Mouse (Mus musculus) adrenal gland, postnatal 25 days (tissue): ENCODE results near the gene Fcor. TPM values are rescaled to one million over a fixed set of nuclear protein-coding genes. Genes with fewer than 3 reads are reported as not detected.

Experiments used
- DNase-seq: peaks from one replicate; pipeline ENCODE4 v3.0.0; 2021; ENCODE audit warnings: mixed read lengths
- total RNA-seq: library from RNA; stranded (reverse); gene quantifications from 2 replicates; pipeline ENCODE4 v1.2.3, GENCODE M21; 2021

Fcor gene
- total RNA-seq, 1 experiment from 2014 or later, result 23.1 TPM

- DNase-seq, result no peak
These were observed 2.5 kb upstream of the Fcor start for GRCm38 (mm10) chr8:3674671-3675070.

- no peak for DNase-seq
These were observed 1.8 kb downstream of the Fcor start for GRCm38 (mm10) chr8:3670388-3670787.

GRCm38 (mm10) chr8:3665507-3665906 is 6.7 kb downstream of the Fcor start, which contains the start of gene Mcemp1:
Gene Mcemp1 (plus strand): TSS chr8:3665754.
- no peak for DNase-seq

- DNase-seq, result no peak
These were observed 7.8 kb downstream of the Fcor start for GRCm38 (mm10) chr8:3664405-3664804.

- DNase-seq, result no peak
These were observed 11.3 kb downstream of the Fcor start for GRCm38 (mm10) chr8:3660889-3661288.

GRCm38 (mm10) chr8:3656725-3657381 is 15.3 kb downstream of the Fcor start:
- peak; percentile 21 for DNase-seq

GRCm38 (mm10) chr8:3655526-3655925 is 16.6 kb downstream of the Fcor start, which contains the start of gene Retn:
Gene Retn (plus strand): TSS chr8:3655770.
- no peak for DNase-seq

- no peak for DNase-seq
These were observed 17.2 kb downstream of the Fcor start for GRCm38 (mm10) chr8:3654726-3655508.

- no peak for DNase-seq
These were observed 19.3 kb downstream of the Fcor start for GRCm38 (mm10) chr8:3652845-3653244.

GRCm38 (mm10) chr8:3648990-3649389 is 23.2 kb downstream of the Fcor start:
- DNase-seq, result no peak

GRCm38 (mm10) chr8:3648268-3648667 is 23.9 kb downstream of the Fcor start:
- DNase-seq, result no peak

GRCm38 (mm10) chr8:3647561-3647960 is 24.6 kb downstream of the Fcor start:
- DNase-seq, result no peak

- no peak for DNase-seq
These were observed 25.2 kb downstream of the Fcor start for GRCm38 (mm10) chr8:3646824-3647531.

- DNase-seq, result peak; percentile 49
These were observed 26.4 kb downstream of the Fcor start for GRCm38 (mm10) chr8:3645804-3646203.

GRCm38 (mm10) chr8:3631478-3631875 is 40.7 kb downstream of the Fcor start:
- DNase-seq, result no peak

GRCm38 (mm10) chr8:3630647-3631477 is 41.3 kb downstream of the Fcor start, which contains the start of gene Stxbp2:
Gene Stxbp2 (plus strand): TSS chr8:3630955.
- peak; percentile 80 for DNase-seq

- DNase-seq, result no peak
These were observed 44.1 kb downstream of the Fcor start for GRCm38 (mm10) chr8:3628014-3628413.

- DNase-seq, result no peak
These were observed 45.2 kb downstream of the Fcor start for GRCm38 (mm10) chr8:3626971-3627370.

- DNase-seq, result no peak
These were observed 46.7 kb downstream of the Fcor start, which contains the start of gene Pcp2 for GRCm38 (mm10) chr8:3625445-3625844. Gene Pcp2 (minus strand): TSS chr8:3625545.

- DNase-seq, result no peak
These were observed 50.0 kb downstream of the Fcor start for GRCm38 (mm10) chr8:3622119-3622518.

GRCm38 (mm10) chr8:3621199-3621970 is 50.8 kb downstream of the Fcor start, which contains the start of the genes Xab2 and Pet100:
Gene Xab2 (minus strand): TSS chr8:3621316.
Gene Pet100 (plus strand): TSS chr8:3621548.
- DNase-seq, result peak; percentile 96
